Mouse (Mus musculus) kidney, adult 2 months (tissue): ENCODE results near the gene Cebpb.

ENCODE experiments used
- CTCF ChIP-seq: fragments of 200-500 bp; conservative IDR thresholded peaks from 2 replicates; pipeline ENCODE4 v1.5.1; 2011; ENCODE audit warnings: low read depth, mild to moderate bottlenecking, control low read depth, low read length, moderate library complexity, mixed read lengths; ENCODE audit not compliant: insufficient read depth, insufficient read length
- POLR2A ChIP-seq: fragments of 200-500 bp; IDR thresholded peaks from one replicate; pipeline ENCODE4 v1.6.1; 2011; ENCODE audit warnings: low read depth, low read length, control low read depth

GRCm38 (mm10) chr2:167687651-167688101 lies 1.0 kb upstream of the Cebpb start:
- TF ChIP-seq CTCF (no peak), POLR2A (no peak)
